Mouse (Mus musculus): ENCODE results near the gene Tbl3.

Tbl3 gene

DNA sequence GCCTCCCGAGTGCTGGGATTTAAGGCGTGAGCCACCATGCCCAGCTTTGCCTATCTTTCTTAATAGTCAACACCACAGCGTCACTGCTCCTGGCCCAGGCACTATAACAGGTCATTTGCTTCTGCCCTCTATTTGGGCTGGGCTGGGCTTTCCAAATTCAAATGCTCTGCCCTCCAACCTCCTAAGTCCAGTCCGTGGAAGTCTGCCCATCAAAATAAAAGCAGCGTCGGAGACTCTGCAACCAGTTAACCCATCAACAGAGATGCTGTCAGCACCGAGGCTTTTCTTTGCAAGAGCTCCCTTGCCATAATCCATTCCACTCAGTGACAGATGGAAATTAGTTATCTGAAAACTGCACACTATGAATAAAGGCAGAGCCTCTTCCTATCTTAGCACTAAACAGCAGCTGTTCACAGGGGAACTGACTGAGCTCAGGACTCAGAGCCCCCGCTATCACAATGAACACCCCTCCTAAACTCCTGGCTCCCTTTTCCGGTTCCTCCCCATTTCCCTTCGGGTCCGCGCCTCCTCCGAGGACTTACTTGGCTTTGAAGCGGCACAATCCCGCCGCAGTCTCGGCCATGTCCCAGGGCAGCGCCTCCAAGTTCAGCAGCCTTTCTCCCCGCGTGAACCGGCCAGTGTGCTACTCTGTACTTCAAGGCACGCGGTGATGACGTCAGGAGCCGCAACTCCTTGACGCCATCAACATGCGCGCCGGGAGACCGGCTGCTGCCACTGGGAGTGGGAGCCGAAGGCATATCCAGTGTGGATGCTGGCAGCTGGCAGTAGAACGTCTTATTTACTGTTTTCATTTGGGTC, at the start of gene Tbl3:
Gene Tbl3, minus strand, starts transcription at position 679 of the 819 bp plus-strand sequence.
- DNase-seq (ENCODE audit: low spot score): peak; percentile 91

DNA sequence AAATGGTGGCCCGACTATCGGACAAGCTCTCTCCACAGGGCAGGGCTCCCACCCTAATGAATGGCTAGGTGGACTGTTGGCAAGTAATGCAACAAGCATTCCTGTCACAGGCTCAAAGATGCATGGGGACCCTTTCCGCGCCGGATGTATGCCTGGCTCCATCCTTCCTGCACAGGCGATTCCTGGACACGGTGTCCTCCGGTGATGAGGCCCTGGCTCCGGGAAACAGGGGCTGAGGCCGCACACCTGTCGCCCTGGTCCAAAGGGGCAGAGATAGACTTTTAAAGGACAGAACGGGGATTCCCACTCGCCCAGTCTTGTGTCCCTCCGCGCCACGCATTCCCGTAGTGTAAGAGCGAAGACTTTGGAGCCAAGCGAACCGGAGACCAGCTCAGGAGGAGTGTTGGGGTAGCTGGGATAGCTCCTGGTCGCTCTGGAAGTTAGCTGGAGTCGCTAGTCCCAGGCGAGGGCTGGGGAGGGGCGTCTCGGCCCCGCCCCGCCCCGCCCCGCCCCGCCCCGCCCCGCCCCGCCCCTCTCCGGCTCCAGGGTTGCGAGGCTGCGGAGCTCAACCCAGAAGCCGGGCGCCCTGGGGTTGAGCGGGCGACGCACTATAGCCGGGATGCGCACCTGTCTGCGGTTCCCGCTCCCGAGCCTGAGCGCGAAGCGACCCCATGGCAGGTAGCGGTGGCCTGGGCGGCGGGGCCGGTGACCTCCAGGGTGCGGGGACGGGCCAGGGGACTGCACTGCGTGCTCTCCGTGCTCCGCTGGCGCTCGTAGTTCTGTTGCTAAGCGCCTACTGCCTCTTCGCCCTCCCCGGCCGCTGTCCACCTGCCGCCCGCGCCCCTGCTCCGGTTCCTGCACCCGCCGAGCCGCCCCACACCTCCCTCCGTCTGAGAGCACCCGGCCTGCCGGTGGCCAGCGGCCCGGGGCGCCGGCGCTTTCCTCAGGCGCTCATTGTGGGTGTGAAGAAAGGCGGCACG, 45.2 kb upstream of the Tbl3 start, which contains the start of gene Hs3st6:
Gene Hs3st6, plus strand, starts transcription at position 574 of the 980 bp plus-strand sequence.
- peak; percentile 79 for DNase-seq (ENCODE audit: low spot score)

DNA sequence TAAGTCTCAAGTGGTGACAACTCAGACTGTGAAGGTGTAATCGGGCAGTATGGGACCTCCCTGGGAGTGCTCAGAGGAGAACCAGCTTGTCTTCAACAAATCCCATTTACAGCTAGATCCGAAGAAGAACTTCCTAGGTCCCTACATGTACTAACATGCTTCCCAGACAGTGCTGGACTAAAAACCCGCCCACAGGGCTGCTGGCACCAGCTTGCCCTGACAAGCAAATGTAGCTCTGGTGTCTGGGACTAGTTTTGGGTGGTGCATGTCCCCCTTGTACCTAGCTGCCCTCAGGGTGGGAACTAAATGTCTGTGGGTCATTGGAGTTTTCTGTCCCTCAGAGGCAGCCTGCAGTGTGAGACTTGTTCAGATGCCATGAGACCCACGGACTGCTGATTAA, 44.1 kb upstream of the Tbl3 start:
- DNase-seq (ENCODE audit: low spot score): no peak

DNA sequence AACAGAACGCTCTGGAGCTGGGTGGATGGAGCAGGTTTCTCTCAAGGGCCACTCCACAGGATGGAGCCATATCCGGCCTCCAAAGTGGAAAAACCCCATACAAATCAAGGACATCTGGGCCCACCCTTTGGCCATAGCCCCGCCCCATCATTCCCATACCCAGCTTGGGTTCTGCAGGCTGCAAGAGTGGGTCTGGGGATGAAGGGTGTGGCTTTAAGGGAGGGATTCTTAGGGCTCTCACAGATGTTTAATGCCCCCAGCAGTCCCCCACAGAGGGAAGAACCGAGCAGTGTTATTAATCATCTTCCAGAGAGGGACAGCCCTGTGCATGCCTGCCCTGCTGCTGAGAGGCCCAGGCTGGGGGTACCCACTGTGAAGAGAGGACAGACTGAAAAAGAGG, 39.5 kb upstream of the Tbl3 start:
- DNase-seq (ENCODE audit: low spot score): no peak

DNA sequence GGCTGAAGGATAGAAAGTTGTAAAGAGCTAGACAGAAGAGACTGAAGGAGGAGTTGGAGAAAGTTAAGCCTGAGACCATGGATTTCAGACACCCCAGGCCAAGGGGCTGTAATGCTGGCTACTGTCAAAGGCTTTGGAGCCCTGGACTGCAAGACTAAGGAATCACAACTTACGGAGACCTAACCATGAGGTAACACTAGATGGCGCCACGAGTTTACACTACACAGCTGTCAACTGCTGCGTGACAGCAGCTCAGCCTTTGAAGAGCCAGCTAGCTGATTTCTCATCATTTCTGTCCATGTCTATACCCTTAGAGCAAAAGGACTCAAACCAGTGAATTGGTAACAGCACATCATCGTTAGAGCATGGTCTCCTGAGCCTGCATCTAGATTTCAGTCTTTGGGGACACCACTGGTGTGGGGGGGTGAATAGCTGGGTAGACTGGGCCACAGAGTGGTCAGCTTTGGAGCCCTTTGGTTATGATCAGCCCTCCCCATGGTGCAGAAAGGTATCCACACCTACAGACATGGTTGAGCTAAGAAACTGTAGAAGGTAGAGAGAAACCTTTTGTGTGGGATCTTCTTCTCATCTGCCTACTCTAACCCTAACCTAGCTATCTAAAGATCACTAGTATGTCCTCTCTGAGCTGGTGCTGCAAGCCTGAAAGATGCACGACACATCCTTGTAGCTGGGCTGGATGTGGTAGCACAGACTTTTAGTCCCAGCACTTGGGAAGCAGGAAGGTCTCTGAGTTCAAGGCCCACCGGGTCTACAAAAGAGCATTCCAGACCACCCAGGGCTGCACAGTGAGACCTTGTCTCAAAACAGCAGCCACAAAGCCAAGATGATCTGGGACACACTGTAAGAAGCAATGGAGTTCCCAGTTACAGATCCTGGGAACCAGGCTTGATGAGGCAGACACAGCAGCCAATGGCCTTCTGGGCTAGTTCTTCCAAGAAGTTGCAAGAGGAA, 38.4 kb upstream of the Tbl3 start:
- DNase-seq (ENCODE audit: low spot score): peak; percentile 66

DNA sequence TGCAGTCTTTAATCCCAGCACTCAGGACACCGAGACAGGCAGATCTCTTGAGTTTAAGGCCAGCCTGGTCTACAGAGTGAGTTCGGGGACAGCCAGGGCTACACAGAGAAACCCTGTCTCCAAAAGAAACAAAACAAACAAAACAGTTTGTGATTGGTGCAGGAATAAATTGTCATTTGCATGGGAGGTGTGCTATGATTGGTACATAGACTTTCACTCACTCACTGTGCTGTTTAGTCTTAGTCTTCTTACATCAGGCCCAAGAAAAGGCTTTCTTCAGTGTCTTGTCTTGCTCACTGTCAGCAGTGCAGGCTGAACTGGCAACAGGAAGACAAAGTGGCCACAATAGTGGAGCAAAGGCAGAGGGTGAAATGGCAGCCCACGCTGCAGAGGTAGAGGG, 36.9 kb upstream of the Tbl3 start:
- DNase-seq (ENCODE audit: low spot score): no peak

DNA sequence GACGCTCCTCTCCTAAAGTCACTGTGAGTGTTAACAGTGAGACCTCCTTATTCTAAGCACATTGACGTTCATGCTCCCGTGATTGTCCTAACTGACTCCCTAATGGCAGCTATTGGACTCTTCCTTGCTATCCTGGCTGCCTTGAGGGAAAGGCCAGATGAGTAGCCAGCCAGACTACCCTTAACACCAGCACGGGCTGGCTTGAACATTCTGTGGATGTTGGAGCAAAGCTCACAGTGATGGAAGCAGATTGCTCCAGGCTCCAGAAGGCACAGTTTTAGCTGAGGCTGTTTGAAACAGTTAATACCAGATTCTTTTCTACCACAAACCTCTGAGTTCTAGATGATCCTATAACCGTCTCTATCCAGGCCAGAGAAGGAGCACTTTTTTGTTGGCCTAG, 36.4 kb upstream of the Tbl3 start:
- DNase-seq (ENCODE audit: low spot score): no peak

DNA sequence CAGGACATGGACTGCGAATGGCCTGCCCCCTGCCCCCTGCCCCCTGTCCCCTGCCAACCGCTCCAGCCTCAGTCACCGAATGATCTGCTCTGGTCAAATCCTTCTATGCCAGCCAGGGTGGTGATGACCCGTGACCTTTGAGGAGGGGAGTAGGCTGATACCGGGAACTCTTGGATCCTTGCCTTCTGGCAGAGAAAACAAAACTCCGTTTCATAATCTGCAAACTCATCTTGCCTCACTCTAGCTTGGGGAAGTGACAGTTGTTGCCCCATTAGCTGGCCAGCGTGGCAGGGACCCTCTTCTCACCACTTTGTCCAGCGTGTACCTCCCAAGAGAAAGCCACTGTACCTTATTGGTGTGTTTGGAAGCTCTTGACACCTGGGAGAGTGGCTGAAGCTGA, 34.8 kb upstream of the Tbl3 start:
- DNase-seq (ENCODE audit: low spot score): no peak

DNA sequence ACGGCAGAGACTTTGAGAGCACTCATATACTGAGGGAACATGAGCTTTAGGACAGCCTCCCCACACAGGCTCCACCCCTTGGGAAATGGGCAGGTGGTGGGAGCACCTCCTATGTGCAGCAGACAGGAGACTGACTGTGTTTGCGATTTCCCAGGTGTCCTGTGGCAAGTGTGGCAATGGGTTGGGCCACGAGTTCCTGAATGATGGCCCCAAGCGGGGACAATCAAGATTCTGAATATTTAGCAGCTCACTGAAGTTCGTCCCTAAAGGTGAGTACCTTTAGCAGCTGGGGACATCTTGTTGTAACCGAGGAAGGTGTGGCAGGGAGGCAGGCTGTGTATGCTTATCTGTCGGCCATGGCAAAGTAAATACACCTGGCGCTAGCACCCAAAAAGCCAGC, 32.5 kb upstream of the Tbl3 start:
- DNase-seq (ENCODE audit: low spot score): no peak

DNA sequence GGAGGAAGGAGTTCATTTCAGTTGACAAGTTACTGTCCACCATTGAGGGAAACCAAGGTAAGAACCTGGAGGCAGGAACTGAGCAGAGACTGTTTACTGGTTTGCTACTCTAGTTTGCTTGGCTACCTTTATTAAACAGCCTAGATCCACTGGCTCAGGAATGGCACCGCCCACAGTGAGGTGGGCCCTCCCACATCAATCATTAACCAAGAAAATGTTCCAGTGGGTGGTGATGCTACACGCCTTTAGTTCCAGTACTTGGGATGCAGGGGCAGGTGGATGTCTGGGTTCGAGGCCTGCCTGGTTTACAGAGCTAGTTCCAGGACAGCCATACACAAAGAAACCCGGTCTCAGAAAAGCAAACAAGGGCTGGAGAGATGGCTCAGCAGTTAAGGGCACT, 30.8 kb upstream of the Tbl3 start:
- no peak for DNase-seq (ENCODE audit: low spot score)

DNA sequence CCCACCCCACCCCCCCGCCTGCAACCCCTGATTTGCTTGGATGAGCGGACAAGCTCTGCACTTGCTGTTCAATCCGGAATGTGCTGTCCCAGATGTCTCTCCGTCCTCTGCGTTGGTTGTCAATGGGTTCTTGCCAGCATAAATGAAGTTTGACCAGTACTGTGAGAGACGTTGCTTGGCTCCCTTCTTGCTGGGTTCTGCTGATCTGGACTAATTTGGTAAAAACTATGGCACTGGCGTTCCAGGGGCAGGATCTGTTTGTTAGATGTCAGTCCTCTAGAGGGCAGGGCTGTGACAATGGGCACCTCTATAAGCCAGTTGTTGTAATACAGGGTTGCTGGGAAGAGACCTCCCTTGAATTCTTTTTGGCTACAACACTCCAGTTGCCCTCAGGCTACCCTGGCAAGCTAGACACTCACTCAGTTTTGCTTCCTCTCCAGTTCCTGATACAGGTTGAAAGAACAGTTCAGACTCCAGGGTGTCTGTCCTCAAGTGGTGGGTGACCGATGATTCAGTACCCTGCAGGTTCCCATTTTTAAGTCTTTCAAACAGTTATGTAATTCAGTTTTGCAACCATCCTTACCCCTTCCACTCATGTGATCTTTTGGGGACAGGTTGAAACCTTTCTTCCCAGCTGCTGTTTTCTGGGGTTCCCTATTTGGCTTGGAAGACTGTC, 29.8 kb upstream of the Tbl3 start:
- no peak for DNase-seq (ENCODE audit: low spot score)

DNA sequence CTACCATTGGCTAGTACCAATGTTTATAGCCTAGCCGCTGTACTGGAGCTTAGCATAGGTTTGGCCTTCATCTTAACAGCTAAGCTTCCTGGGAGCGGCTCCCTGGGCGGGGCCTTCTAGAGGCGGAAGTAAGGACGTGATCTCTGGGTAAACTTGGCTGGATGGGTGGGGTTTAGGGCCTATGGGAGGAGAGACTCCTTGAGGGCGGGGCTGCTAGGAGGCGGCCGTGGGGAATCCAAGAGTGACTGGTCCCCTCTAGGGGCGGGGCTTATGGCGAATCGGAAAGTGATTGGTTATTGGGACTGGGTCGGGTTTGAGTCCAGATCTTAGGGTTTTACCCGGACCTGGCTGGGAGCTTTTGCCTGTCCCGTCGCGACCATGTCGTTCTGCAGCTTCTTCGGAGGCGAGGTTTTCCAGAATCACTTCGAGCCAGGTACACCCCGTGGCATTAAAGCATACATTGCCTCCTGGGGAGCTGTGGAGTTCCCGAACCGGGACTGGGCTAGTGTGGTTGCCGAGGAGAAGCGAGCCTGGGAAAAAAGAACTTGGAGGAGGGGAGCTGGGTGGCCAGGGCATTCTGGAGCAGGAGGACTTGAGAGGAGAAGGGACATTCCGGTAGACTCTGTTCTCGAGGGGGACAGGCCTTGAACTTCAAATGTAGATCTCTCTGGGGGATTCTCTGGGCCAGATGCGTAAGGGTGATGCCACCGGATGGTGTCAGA, 29.0 kb upstream of the Tbl3 start, which contains the start of gene Msrb1:
Gene Msrb1, plus strand, starts transcription at position 313 of the 722 bp plus-strand sequence.
- DNase-seq (ENCODE audit: low spot score): peak; percentile 99

DNA sequence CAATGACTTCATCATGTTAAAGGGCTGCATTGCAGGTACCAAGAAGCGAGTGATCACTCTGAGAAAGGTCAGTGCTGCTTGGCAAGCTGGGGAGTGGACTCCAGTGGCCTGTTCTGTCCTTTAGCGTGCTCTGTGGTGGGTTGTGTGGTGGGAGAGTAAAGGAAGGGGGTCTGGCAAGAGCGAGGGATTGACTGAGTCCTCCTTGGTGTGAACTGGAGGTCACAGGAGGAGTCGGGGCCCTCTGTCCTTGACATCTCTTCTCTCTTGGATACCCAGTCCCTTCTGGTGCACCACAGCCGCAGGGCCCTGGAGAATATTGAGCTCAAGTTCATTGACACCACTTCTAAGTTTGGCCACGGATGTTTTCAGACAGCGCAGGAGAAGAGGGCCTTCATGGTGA, 28.0 kb upstream of the Tbl3 start:
- DNase-seq (ENCODE audit: low spot score): no peak

DNA sequence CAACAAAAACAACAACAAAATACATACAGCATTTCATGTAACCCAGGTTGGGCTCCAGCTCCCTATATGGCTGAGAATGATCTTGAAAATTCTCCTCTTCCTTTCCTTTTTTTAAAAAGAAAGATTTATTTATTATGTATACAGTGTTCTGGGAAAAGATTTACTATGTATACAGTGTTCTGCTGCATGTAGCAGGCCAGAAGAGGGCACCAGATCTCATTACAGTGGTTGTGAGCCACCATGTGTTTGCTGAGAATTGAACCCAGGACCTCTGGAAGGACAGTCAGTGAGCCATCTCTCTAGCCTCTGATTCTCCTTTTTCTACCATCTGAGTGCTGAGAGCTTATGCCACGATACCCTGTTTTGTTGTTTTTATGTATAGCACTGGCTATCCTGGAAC, 27.1 kb upstream of the Tbl3 start:
- no peak for DNase-seq (ENCODE audit: low spot score)

DNA sequence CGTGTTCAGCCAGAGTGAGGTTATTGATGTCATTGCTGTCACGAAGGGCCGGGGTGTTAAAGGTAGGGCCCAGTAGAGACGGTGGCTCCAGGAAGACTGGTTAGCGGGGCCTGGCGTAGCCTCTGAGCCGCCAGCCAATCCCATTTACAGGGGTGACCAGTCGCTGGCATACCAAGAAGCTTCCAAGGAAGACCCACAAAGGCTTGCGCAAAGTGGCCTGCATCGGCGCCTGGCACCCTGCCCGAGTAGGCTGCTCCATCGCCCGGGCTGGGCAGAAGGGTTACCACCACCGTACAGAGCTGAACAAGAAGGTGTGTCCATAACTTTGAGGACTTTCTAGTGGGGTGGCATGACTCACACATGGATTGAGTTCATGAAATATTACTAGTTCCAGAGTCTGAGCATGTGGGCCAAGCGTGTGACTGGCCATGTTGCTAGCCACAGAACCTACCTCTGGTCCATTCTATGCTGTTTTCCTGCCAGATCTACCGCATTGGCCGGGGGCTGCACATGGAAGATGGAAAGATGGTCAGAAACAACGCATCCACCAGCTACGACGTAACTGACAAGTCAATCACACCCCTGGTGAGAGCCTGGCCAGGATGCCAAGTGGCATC, 26.1 kb upstream of the Tbl3 start:
- DNase-seq (ENCODE audit: low spot score): no peak

DNA sequence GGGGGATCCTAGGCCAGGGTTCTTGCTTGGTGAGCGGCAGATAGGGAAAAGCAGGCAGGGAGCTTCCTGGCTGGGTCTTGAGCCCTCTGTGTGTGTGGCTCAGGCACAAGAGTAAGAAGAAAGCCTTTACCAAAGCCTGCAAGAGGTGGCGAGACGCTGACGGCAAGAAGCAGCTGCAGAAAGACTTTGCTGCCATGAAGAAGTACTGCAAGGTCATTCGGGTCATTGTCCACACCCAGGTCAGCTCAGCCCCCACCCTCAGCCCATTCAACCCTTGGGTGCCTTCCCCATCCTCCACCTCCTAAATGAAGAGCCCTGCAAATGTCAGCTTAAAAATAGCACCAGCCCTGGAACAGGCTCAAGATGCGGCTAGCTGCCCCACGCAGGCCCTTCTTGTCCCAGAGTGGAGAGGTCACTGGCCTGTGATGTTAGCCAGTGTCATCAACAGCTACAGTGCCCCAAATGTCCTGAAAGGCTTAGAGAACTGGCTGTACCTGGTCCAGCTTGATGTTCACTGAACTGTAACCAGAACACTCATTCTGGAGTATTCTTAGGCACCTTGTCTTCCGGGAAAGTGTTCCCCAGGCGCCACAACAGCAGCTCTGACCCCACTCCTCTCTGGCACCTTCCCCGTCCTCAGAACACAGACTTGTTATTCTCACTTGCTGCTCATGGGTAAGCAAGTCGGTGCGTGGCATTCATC, 24.9 kb upstream of the Tbl3 start:
- DNase-seq (ENCODE audit: low spot score): no peak

DNA sequence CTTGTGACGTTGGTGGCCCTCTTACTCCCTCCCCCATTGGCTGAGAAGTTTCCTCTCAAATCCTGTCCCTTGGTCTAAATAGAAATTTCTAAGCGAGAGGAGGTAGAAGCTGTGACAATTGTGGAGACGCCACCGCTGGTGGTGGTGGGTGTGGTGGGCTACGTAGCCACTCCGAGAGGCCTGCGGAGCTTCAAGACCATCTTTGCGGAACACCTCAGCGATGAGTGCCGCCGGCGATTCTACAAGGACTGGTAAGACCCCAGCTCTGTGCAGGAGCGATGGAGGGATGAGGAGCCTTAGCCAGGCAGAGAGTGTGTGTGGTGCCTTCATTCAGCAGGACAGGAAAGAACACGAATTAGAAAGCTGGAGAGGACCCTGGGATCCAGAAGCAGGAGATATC, 23.3 kb upstream of the Tbl3 start:
- DNase-seq (ENCODE audit: low spot score): no peak

DNA sequence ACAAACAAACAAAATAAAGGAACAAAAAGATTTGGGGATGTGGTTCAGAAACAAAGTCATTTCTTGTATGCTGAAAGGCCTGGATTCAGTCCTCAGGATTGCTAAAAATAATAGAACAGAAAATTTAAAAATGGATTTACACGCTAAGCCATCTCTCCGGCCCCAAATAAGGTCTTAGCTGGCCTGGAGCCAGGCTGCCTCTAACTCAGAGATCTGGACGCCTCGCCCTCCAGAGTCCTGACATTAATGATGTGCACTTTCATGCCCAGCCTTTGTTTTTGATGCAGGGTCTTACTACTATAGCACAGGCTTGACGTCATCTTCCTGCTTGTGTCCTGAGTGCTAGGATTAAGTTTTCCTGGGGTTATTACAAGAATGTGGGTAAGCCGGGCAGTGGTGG, 21.6 kb upstream of the Tbl3 start:
- no peak for DNase-seq (ENCODE audit: low spot score)

DNA sequence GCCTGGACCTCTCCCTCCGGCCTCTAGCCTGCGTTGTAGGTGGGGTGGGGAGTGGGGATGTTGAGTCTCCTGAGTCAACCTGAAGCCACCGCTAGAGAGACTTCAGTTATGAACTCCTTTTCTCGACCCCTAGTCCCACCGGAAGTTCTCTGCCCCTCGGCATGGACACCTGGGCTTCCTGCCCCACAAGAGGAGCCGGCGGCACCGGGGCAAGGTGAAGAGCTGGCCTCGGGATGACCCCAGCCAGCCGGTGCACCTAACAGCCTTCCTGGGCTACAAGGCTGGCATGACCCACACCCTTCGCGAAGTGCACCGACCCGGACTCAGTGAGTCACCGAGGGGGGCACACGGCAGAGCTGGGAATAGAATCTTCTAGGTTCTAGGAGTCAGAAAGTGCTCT, 20.7 kb upstream of the Tbl3 start:
- no peak for DNase-seq (ENCODE audit: low spot score)

All from yolk sac, embryonic 10.5 days (tissue).